22 mouse cellular contexts compared by ENCODE assay signal in the genomic region with DNA sequence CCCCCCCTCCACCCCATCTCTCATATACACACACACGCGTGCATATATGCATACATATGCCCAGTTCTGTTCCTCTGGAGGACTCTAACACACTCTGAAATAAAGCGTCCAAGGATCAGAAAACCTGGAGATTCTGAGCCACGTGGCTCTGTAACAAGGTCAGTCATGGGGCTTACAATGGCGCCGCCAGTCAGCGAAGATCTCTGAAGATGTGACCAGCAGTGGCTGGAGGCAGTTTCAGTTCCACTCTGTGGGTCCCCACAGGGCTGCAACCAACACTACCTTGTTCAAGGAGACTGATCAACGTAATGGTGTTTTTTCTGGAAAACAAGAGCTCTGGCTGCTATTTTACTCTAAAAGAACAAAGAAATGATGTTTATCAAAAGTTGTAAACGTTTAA. TPM values are rescaled to one million over a fixed set of nuclear protein-coding genes. Genes with fewer than 3 reads are reported as not detected.
A peak's percentile ranks its signal among the peaks of the same experiment; 100 is the strongest.
DNase-seq lines count a peak whose midpoint lies in the region.
"Had no signal": no experiment of that assay in that cellular context is flagged by ENCODE, and none has a peak within 500 bp of the region (broad histone marks: within the 10 kb centered on the region; RNA-seq: fewer than 3 reads in every experiment).

No protein-coding gene starts in this region.

- H3K36me3 ChIP-seq in heart, embryonic 10.5 days, result no peaks in the 10 kb centered on the region
- H3K36me3 ChIP-seq in macrophage (ENCODE audit: inconsistent target), result no peaks in the 10 kb centered on the region
- H3K36me3 ChIP-seq: embryonic facial prominence, embryonic 13.5 days; hindbrain, embryonic 12.5 days; limb, embryonic 13.5 days; midbrain, embryonic 10.5 days; neural tube, embryonic 13.5 days had no signal

- no peaks in the 10 kb centered on the region for H3K9me3 ChIP-seq in heart, embryonic 10.5 days
- H3K9me3 ChIP-seq: embryonic facial prominence, embryonic 13.5 days; hindbrain, embryonic 12.5 days; limb, embryonic 13.5 days; midbrain, embryonic 10.5 days; neural tube, embryonic 13.5 days had no signal

- no peaks in the 10 kb centered on the region for H3K4me1 ChIP-seq in heart, embryonic 10.5 days
- H3K4me1 ChIP-seq: embryonic facial prominence, embryonic 13.5 days; hindbrain, embryonic 12.5 days; limb, embryonic 13.5 days; midbrain, embryonic 10.5 days; neural tube, embryonic 13.5 days had no signal

- DNase-seq in heart, adult 8-10 months (ENCODE audit: low spot score), result peak; percentile 9
- no peak for DNase-seq in heart, embryonic 10.5 days (ENCODE audit: low spot score)
- peak; percentile 38 for DNase-seq in lung, postnatal 36 days
- no peak for DNase-seq in lung, postnatal 4 days
- peak; percentile 52 to 55 for DNase-seq in spleen, postnatal 36 days (ENCODE audit: low spot score in 2 of 2)
- DNase-seq in frontal cortex, postnatal 25 days (ENCODE audit: low spot score in 2 of 2), result no peak
- no peak for DNase-seq in urinary bladder, adult 2 months (ENCODE audit: low spot score)
- DNase-seq: cerebellum, adult 9-10 months; gastrocnemius, postnatal 36 days had no signal

- 86% methylated on average over 9 of the region's 9 CpGs for WGBS in heart, embryonic 10.5 days
- WGBS in macrophage (ENCODE audit: missing documents), result 38% methylated on average over 8 of the region's 9 CpGs

- no peaks in the 10 kb centered on the region for H3K79me2 ChIP-seq in macrophage (ENCODE audit: inconsistent target)

- H3K4me3 ChIP-seq in heart, embryonic 10.5 days, result no peak overlapping the region
- H3K4me3 ChIP-seq in macrophage (ENCODE audit: inconsistent target), result no peak overlapping the region
- H3K4me3 ChIP-seq: embryonic facial prominence, embryonic 13.5 days; hindbrain, embryonic 12.5 days; limb, embryonic 13.5 days; midbrain, embryonic 10.5 days; neural tube, embryonic 13.5 days had no signal

- H3K27me3 ChIP-seq in heart, embryonic 10.5 days (ENCODE audit: insufficient read depth, poor library complexity, severe bottlenecking), result no peaks in the 10 kb centered on the region
- H3K27me3 ChIP-seq: embryonic facial prominence, embryonic 13.5 days; hindbrain, embryonic 12.5 days; limb, embryonic 13.5 days; neural tube, embryonic 13.5 days had no signal

- no peak overlapping the region for H3K27ac ChIP-seq in heart, embryonic 10.5 days
- peak overlapping the region; percentile 95 for H3K27ac ChIP-seq in macrophage
- H3K27ac ChIP-seq: embryonic facial prominence, embryonic 13.5 days; hindbrain, embryonic 12.5 days; limb, embryonic 13.5 days; liver, embryonic 14.5 days; midbrain, embryonic 10.5 days; neural tube, embryonic 13.5 days; stomach, postnatal 0 days had no signal

RNA-seq across cellular contexts. Expression of a gene that starts 12.7 kb away (rescaled TPM):
- total RNA-seq in heart, adult 8-10 months (2022), result under 1 TPM in 1 of 4 experiments, not detected in 3; 0.09 TPM
- polyA plus RNA-seq in heart, embryonic 10.5 days (2016; fragmentation: Nextera tagmentation; extraction: Ambion mirVana), result 0.08 TPM in 1 of 2 replicates, not detected in the other
- total RNA-seq in macrophage (2018; cell fraction: chromatin; rRNA removed), result 1,000 to 10,000 TPM in 9 of 26 experiments, 100 to 1,000 TPM in 11, 10 to 100 TPM in 4, 1 to 10 TPM in 2; 6.8 to 5,659 (median 647) TPM
- total RNA-seq in macrophage (2018; cell fraction: cytosol; rRNA removed), result 1,000 to 10,000 TPM in 10 of 26 experiments, 100 to 1,000 TPM in 8, 10 to 100 TPM in 4, 1 to 10 TPM in 4; 5.8 to 5,279 (median 809) TPM
- total RNA-seq in macrophage (2018; cell fraction: nucleus; rRNA removed), result 1,000 to 10,000 TPM in 15 of 26 experiments, 100 to 1,000 TPM in 6, 10 to 100 TPM in 5; 13.1 to 5,165 (median 1,063) TPM
- polyA plus RNA-seq in macrophage (2018), result 12.2 to 32.9 TPM (median 13.4 TPM) in 3 replicates
- 0.08 and 0.13 TPM in 2 replicates for polyA plus RNA-seq in urinary bladder, adult 2 months (2012; rRNA removed)
- total RNA-seq: adrenal gland, adult 2 months; gastrocnemius, postnatal 36 days; left cerebral cortex, postnatal 10 days had no signal
- polyA plus RNA-seq: embryonic facial prominence, embryonic 13.5 days; forebrain, embryonic 14.5 days; heart, embryonic 16.5 days; hindbrain, embryonic 12.5 days; limb, embryonic 13.5 days; lung, embryonic 16.5 days; midbrain, embryonic 10.5 days; neural tube, embryonic 13.5 days; stomach, postnatal 0 days had no signal

RNA-seq across cellular contexts. Expression of a gene that starts 35.9 kb away (rescaled TPM):
- total RNA-seq in heart, adult 8-10 months (2022), result 10 to 100 TPM; 18.7 to 24.8 (median 21.1) TPM
- 28.3 and 30.5 TPM in 2 replicates for polyA plus RNA-seq in heart, embryonic 10.5 days (2016; fragmentation: Nextera tagmentation; extraction: Ambion mirVana)
- 100 to 1,000 TPM in 4 of 26 experiments, 10 to 100 TPM in 22; 23.3 to 150 (median 64.8) TPM for total RNA-seq in macrophage (2018; cell fraction: chromatin; rRNA removed)
- total RNA-seq in macrophage (2018; cell fraction: cytosol; rRNA removed), result 100 to 1,000 TPM; 102 to 195 (median 120) TPM
- total RNA-seq in macrophage (2018; cell fraction: nucleus; rRNA removed), result 100 to 1,000 TPM in 22 of 26 experiments, 10 to 100 TPM in 4; 76.2 to 217 (median 134) TPM
- 76.7 to 111 TPM (median 104 TPM) in 3 replicates for polyA plus RNA-seq in macrophage (2018)
- 23.5 and 23.6 TPM in 2 replicates for polyA plus RNA-seq in urinary bladder, adult 2 months (2012; rRNA removed)

RNA-seq across cellular contexts. Expression of a gene that starts 51.6 kb away (rescaled TPM):
- total RNA-seq in heart, adult 8-10 months (2022), result 10 to 100 TPM; 13.4 to 20.0 (median 18.0) TPM
- 2.5 and 3.4 TPM in 2 replicates for polyA plus RNA-seq in heart, embryonic 10.5 days (2016; fragmentation: Nextera tagmentation; extraction: Ambion mirVana)
- 1,000 to 10,000 TPM in 3 of 26 experiments, 100 to 1,000 TPM in 21, 10 to 100 TPM in 2; 91.3 to 2,709 (median 319) TPM for total RNA-seq in macrophage (2018; cell fraction: chromatin; rRNA removed)
- total RNA-seq in macrophage (2018; cell fraction: cytosol; rRNA removed), result 1,000 to 10,000 TPM in 5 of 26 experiments, 100 to 1,000 TPM in 21; 179 to 1,886 (median 305) TPM
- total RNA-seq in macrophage (2018; cell fraction: nucleus; rRNA removed), result 1,000 to 10,000 TPM in 8 of 26 experiments, 100 to 1,000 TPM in 18; 196 to 3,512 (median 542) TPM
- polyA plus RNA-seq in macrophage (2018), result 84.3 to 203 TPM (median 151 TPM) in 3 replicates
- polyA plus RNA-seq in urinary bladder, adult 2 months (2012; rRNA removed), result 19.3 and 22.3 TPM in 2 replicates

Comparison
In these comparisons a context has a peak if more than half of its experiments do, and no peak if none do; other contexts are left out.
1. DNase-seq: peak in heart, adult 8-10 months (single experiment), lung, postnatal 36 days (single experiment) and spleen, postnatal 36 days (2 of 2); none in heart, embryonic 10.5 days (single experiment), lung, postnatal 4 days (0 of 2), frontal cortex, postnatal 25 days (0 of 2) and urinary bladder, adult 2 months (single experiment).
2. RNA of a gene that starts 12.7 kb away (polyA plus RNA-seq): 12.2 to 32.9 TPM in macrophage; 0.08 to 0.13 TPM in urinary bladder, adult 2 months and 0.08 TPM in heart, embryonic 10.5 days; every median in the first group is over 10 times any median in the second.